ENCODE assay signal across 31 mouse cellular contexts in the genomic region with DNA sequence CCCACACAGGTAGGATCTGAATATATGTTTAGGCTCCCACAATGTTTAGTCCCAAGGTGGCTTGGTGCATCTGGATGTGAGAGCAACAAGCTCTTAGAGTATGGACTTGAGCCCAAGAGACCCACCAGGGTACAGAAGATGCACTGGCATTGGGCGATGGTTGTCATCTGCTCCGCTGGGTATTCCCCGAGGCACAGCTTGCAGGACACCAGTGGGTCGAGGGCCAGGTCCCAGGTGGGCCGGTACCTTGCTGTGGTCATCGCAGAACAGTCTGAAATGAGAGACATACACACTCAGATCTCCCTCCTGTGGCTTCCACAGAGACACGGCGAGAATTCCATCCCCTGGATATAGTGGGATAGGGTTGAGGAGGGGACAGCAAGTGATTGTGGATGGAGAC.
"Had no signal": no experiment of that assay in that cellular context is flagged by ENCODE, and none has a peak within 500 bp of the region (broad histone marks: within the 10 kb centered on the region; RNA-seq: fewer than 3 reads in every experiment).

No protein-coding gene starts in this region.

- H3K27ac ChIP-seq: heart, embryonic 10.5 days; heart, embryonic 13.5 days; heart, embryonic 15.5 days; hindbrain, embryonic 12.5 days; hindbrain, embryonic 14.5 days; hindbrain, embryonic 15.5 days; intestine, embryonic 15.5 days; kidney, embryonic 15.5 days; kidney, postnatal 0 days; layer of hippocampus, adult 2 months; left cerebral cortex, adult 2 months had no signal

- H3K9me3 ChIP-seq: heart, embryonic 10.5 days; heart, embryonic 12.5 days; heart, embryonic 13.5 days; heart, embryonic 15.5 days; hindbrain, embryonic 12.5 days; hindbrain, embryonic 15.5 days; intestine, embryonic 15.5 days; kidney, embryonic 15.5 days had no signal

- H3K4me2 ChIP-seq: heart, embryonic 11.5 days; heart, embryonic 12.5 days; heart, embryonic 13.5 days; heart, embryonic 15.5 days; hindbrain, embryonic 12.5 days; hindbrain, embryonic 14.5 days; hindbrain, embryonic 15.5 days; intestine, embryonic 15.5 days; kidney, embryonic 15.5 days had no signal

- H3K36me3 ChIP-seq: heart, embryonic 12.5 days; heart, embryonic 15.5 days; hindbrain, embryonic 15.5 days; intestine, embryonic 15.5 days had no signal

- DNase-seq: heart, postnatal 14 days; heart, postnatal 36 days; heart, postnatal 4 days; kidney, adult 11 months; kidney, adult 18-20 months; kidney, adult 2 months; kidney, adult 8-10 months; kidney, adult 9 months; kidney, postnatal 10 days; kidney, postnatal 14 days; kidney, postnatal 25 days; kidney, postnatal 36 days; kidney, postnatal 4 days; layer of hippocampus, adult 9-11 months; layer of hippocampus, postnatal 36 days had no signal

- H3K9ac ChIP-seq: heart, embryonic 12.5 days; heart, embryonic 13.5 days; heart, embryonic 15.5 days; hindbrain, embryonic 12.5 days; hindbrain, embryonic 14.5 days; hindbrain, embryonic 15.5 days; intestine, embryonic 15.5 days; kidney, embryonic 15.5 days had no signal

- H3K27me3 ChIP-seq: heart, embryonic 12.5 days; heart, embryonic 13.5 days; heart, embryonic 15.5 days; hindbrain, embryonic 12.5 days; hindbrain, embryonic 15.5 days; intestine, embryonic 15.5 days; kidney, embryonic 15.5 days had no signal

- H3K4me1 ChIP-seq: heart, embryonic 10.5 days; hindbrain, embryonic 12.5 days; intestine, embryonic 15.5 days had no signal

- H3K4me3 ChIP-seq: heart, embryonic 10.5 days; heart, embryonic 12.5 days; heart, embryonic 13.5 days; heart, embryonic 15.5 days; hindbrain, embryonic 12.5 days; hindbrain, embryonic 15.5 days; intestine, embryonic 15.5 days; kidney, embryonic 15.5 days; layer of hippocampus, adult 2 months; left cerebral cortex, adult 2 months had no signal

- ATAC-seq: inflammation-experienced regulatory T-cells, adult 6 months; intestine, embryonic 15.5 days; intestine, embryonic 16.5 days; intestine, postnatal 0 days had no signal
